Mouse (Mus musculus) megakaryocyte, embryonic 14.5 days (primary cell): ENCODE results near the gene Scrn3.

Source experiments
- FLI1 ChIP-seq: IDR thresholded peaks from 2 replicates; pipeline ENCODE4 v1.6.1; 2012; ENCODE audit warnings: low read length, inconsistent platforms, mixed read lengths
- GATA1 ChIP-seq: IDR thresholded peaks from 3 replicates; pipeline ENCODE4 v1.6.1; 2012; ENCODE audit warnings: mixed read lengths, low read length, inconsistent platforms, borderline replicate concordance

GRCm38 (mm10) chr2:73348221-73348620 is 35.8 kb downstream of the Scrn3 start:
- TF ChIP-seq FLI1 (no peak), GATA1 (no peak)
